Mouse (Mus musculus) stomach, postnatal 0 days (tissue): ENCODE data around the gene Cfap157. TPM values are rescaled to one million over a fixed set of nuclear protein-coding genes. Genes with fewer than 3 reads are reported as not detected.

Experiments used
- ATAC-seq: fragments of 200-750 bp; cut with Nextera tagmentation; 2 replicates; pipeline ENCODE4 v1.8.0; 2017; ENCODE audit not compliant: low FRiP score, low TSS enrichment
- DNase-seq: peaks from one replicate; pipeline ENCODE4 v3.0.0-alpha.2; 2016; ENCODE audit warnings: low spot score
- H3K27ac ChIP-seq: fragments of 300-500 bp; sonication (generic); replicated peaks from 2 replicates; pipeline ENCODE4 v1.5.1; 2014; ENCODE audit warnings: mild to moderate bottlenecking, control low read depth
- H3K27me3 ChIP-seq: fragments of 300-500 bp; sonication (generic); 2 replicates; pipeline ENCODE4 v1.6.1; 2014; ENCODE audit warnings: low read length; ENCODE audit not compliant: control insufficient read depth, insufficient read depth
- H3K36me3 ChIP-seq: fragments of 300-500 bp; sonication (generic); 2 replicates; pipeline ENCODE4 v1.6.1; 2014; ENCODE audit warnings: low read length, mixed read lengths; ENCODE audit not compliant: control insufficient read depth, insufficient read depth
- H3K4me1 ChIP-seq: fragments of 300-500 bp; sonication (generic); replicated peaks from 2 replicates; pipeline ENCODE4 v1.6.1; 2014; ENCODE audit warnings: antibody characterized with exemption; ENCODE audit not compliant: control insufficient read depth, insufficient read depth
- H3K4me2 ChIP-seq: fragments of 300-500 bp; sonication (generic); replicated peaks from 2 replicates; pipeline ENCODE4 v1.6.1; 2014; ENCODE audit warnings: low read depth, mild to moderate bottlenecking, control low read depth, moderate library complexity
- H3K4me3 ChIP-seq: fragments of 300-500 bp; sonication (generic); 2 replicates; pipeline ENCODE4 v1.5.1; 2014; ENCODE audit warnings: low read depth, low read length, control low read depth
- H3K9ac ChIP-seq: fragments of 300-500 bp; sonication (generic); 2 replicates; pipeline ENCODE4 v1.6.1; 2014; ENCODE audit warnings: mild to moderate bottlenecking, low read length, control low read depth, mixed read lengths
- H3K9me3 ChIP-seq: fragments of 300-500 bp; sonication (generic); 2 replicates; pipeline ENCODE4 v1.6.1; 2016; ENCODE audit warnings: low read length; ENCODE audit not compliant: control insufficient read depth
- CTCF ChIP-seq: IDR thresholded peaks from 2 replicates; pipeline ENCODE4 v1.5.1; 2016; ENCODE audit warnings: antibody characterized with exemption, low read depth, mild to moderate bottlenecking, moderate library complexity
- EP300 ChIP-seq: optimal IDR thresholded peaks from 2 replicates; pipeline ENCODE3; 2016; ENCODE audit warnings: antibody characterized with exemption
- WGBS: fragments of 180-500 bp; shearing (Covaris S2); extraction: QIAGEN DNeasy Blood & Tissue Kit; methylation state at CpG from one replicate; pipeline ENCODE4 v1.1.7; 2014; 5-methylcytosine and 5-hydroxymethylcytosine counted together
- polyA plus RNA-seq: library from polyadenylated mRNA; unstranded; fragments of >200 nt; fragmentation: Nextera tagmentation; extraction: Ambion mirVana; gene quantifications from 2 replicates; pipeline ENCODE4 v1.2.1, GENCODE M21; 2015

The Cfap157 gene
- polyA plus RNA-seq, 1 experiment from 2014 or later, result 1.1 TPM

DNA sequence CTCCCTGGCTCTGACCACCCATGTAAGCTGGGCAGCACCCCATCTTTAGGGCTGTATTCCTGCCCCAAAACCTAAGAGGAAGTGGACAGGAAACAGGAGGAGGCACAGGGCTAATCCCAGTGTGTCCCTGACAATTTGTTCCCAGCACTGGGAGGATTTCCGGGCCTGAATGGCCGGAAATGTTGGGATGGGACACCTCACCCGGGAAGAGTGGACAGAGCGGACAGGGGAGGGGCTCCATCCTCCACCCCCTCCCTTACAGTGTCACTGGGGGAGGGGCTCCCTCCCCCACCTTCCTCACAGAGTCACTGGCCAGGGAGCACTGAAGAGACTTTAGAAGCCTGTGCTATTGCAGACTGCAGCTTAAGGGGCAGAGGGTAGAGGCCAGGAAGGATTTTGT is 49.3 kb downstream of the Cfap157 start:
- H3K27me3 ChIP-seq, result no peaks in the 10 kb centered on the region
- H3K9me3 ChIP-seq, result no peaks in the 10 kb centered on the region
- no peak overlapping the region for H3K4me3 ChIP-seq
- no peak overlapping the region for H3K4me2 ChIP-seq
- H3K4me1 ChIP-seq, result no peaks in the 10 kb centered on the region
- H3K27ac ChIP-seq, result no peak overlapping the region
- no peaks in the 10 kb centered on the region for H3K36me3 ChIP-seq
- ATAC-seq (no peak), DNase-seq (no peak)
- WGBS, result 59% methylated on average over 4 of the region's 4 CpGs
- TF ChIP-seq EP300 (no peak), CTCF (no peak)
- H3K9ac ChIP-seq, result no peak overlapping the region

DNA sequence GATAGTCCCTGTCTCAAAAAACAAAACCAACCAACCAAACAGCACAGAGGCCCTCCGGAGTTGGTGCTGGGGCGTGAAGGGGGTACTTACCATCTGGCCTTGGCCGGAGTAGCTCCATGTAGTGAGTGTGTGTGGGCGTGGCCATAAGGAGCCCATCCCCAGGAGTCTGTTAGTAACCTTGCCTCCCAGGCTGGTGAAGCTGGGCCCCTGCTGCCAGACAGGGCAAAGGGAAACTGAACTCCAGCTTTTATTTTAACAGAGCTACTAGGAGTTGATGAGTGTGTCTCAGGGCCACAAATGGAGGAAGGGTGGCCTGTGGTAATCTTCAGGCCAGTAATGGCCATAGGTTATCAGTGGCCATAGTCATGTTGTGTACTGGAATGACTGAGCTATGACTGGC is 49.7 kb downstream of the Cfap157 start:
- TF ChIP-seq CTCF, result no peak
- no peak for TF ChIP-seq EP300
- 55% methylated on average over 4 of the region's 4 CpGs for WGBS
- H3K27me3 ChIP-seq, result no peaks in the 10 kb centered on the region
- no peaks in the 10 kb centered on the region for H3K4me1 ChIP-seq
- no peak for ATAC-seq
- H3K9ac ChIP-seq, result no peak overlapping the region
- no peak overlapping the region for H3K4me2 ChIP-seq
- DNase-seq, result no peak
- H3K36me3 ChIP-seq, result no peaks in the 10 kb centered on the region
- no peak overlapping the region for H3K4me3 ChIP-seq
- peak overlapping the region; percentile 40 for H3K27ac ChIP-seq
- no peaks in the 10 kb centered on the region for H3K9me3 ChIP-seq

DNA sequence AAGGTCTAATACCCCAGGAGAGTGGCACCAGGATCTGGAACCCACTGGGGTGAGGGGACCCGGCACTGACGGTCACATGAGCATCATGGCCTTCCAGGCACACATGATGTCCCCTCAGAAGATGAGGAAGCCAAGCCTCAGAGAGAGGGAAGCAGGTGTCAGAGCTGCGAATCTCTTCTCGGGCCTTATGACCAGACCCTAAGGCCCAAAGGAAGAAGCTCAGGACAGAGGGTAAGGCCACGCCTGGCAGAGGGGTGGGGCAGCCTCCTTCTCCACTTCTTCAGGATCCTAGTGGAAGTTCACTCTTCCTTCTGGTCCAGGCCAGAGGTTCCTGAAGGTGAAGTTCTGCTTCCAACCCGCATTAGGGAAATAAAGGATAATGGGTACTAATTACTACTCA is 51.5 kb downstream of the Cfap157 start:
- Histone ChIP-seq H3K36me3 (no peaks in the 10 kb centered on the region), H3K4me3 (no peak overlapping the region), H3K4me1 (no peaks in the 10 kb centered on the region), H3K9ac (no peak overlapping the region), H3K9me3 (no peaks in the 10 kb centered on the region), H3K27me3 (no peaks in the 10 kb centered on the region), H3K27ac (no peak overlapping the region; the same call in 1 of the 2 replicates), H3K4me2 (no peak overlapping the region)
- ATAC-seq (no peak), DNase-seq (no peak)
- TF ChIP-seq EP300, result no peak
- WGBS, result 74% methylated on average over 6 of the region's 6 CpGs

DNA sequence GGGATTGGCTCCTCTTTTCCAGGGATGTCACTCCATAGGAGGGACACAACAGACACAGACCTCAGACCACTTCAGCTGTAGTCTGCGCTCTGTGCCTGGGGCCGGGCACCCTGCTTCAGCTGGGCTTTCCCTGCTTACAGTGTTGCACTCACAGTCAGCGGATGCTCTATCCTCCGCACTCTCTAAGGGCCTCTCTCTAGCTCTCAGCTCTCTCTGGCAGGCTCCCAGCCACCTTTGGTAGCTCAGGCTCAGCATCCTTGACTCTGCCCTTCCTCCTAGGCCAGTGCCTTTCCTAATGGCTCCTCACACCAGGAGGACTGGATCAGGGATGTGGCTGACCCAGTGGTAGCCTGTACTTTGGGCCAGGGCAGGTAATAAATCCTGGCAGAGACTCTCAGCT is 52.3 kb downstream of the Cfap157 start:
- H3K27me3 ChIP-seq, result no peaks in the 10 kb centered on the region
- TF ChIP-seq EP300 (no peak), CTCF (no peak)
- WGBS, result 48% methylated on average over 4 of the region's 4 CpGs

DNA sequence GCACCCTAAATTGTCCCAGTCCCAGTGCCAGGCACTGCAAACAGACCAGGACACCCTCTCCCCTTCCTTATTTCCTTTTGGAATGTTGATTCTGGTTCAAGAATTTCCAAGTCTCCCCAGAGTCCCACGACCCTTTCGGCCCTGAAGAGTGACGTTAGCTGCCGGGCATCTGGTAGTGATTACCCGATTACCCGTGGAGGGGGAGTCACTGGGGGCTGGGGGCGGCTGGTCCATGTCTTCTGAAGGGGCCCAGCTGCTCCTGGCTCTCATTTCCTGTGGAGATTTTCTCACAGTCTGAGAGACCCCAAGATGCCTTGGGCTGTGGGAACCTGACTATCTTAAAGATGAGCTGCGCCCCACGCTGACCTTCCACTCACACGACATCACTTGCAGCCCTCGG is 53.4 kb downstream of the Cfap157 start:
- no peaks in the 10 kb centered on the region for H3K4me1 ChIP-seq
- 21% methylated on average over 11 of the region's 11 CpGs for WGBS
- ATAC-seq (no peak), DNase-seq (no peak)
- 0 out of 2 replicates have a peak overlapping the region, but pooled peaks have one; percentile 11 for H3K4me2 ChIP-seq
- no peak for TF ChIP-seq EP300
- no peak for TF ChIP-seq CTCF
- H3K9me3 ChIP-seq, result no peaks in the 10 kb centered on the region
- H3K9ac ChIP-seq, result peak overlapping the region; percentile 27; the same call in 1 of the 2 replicates
- H3K36me3 ChIP-seq, result no peaks in the 10 kb centered on the region
- peak overlapping the region; percentile 45; the same call in 1 of the 2 replicates for H3K27ac ChIP-seq
- no peaks in the 10 kb centered on the region for H3K27me3 ChIP-seq
- no peak overlapping the region for H3K4me3 ChIP-seq

More for the DNA sequence above, 52.3 kb downstream of the Cfap157 start:
- Histone ChIP-seq H3K27ac (peak overlapping the region; percentile 40; the same call in 1 of the 2 replicates), H3K9me3 (no peaks in the 10 kb centered on the region), H3K9ac (no peak overlapping the region), H3K4me3 (no peak overlapping the region), H3K4me2 (no peak overlapping the region), H3K36me3 (no peaks in the 10 kb centered on the region), H3K4me1 (no peaks in the 10 kb centered on the region)
- no peak for DNase-seq
- ATAC-seq, result no peak

DNA sequence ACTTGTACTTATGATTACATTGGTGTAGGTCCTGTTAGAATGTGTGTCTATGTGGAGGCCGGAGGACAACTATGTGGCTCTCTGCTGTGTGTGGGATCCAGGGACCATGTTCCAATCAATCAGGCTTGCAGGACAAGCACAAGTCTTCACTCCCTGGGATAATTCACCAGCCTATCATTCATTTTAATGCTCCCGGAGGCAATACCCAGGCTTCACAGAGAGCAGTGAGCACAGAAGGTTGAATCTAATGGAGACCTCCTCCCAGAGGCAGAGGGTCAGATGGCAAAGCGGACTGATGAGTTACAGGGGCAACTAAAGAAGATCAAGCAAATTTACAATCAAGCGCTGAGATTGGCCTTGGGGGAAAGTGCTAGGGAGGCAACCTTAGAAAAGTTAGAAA is 54.7 kb downstream of the Cfap157 start:
- H3K4me3 ChIP-seq, result no peak overlapping the region
- H3K36me3 ChIP-seq, result no peaks in the 10 kb centered on the region
- no peak for TF ChIP-seq CTCF
- no peak for TF ChIP-seq EP300
- no peak overlapping the region for H3K27ac ChIP-seq
- no peaks in the 10 kb centered on the region for H3K4me1 ChIP-seq
- H3K27me3 ChIP-seq, result no peaks in the 10 kb centered on the region
- ATAC-seq, result no peak
- 74% methylated on average over 4 of the region's 4 CpGs for WGBS
- no peak for DNase-seq
- no peak overlapping the region for H3K4me2 ChIP-seq
- no peaks in the 10 kb centered on the region for H3K9me3 ChIP-seq
- no peak overlapping the region for H3K9ac ChIP-seq
